Comparison of ENCODE assay signal across 7 mouse cellular contexts in the genomic region with DNA sequence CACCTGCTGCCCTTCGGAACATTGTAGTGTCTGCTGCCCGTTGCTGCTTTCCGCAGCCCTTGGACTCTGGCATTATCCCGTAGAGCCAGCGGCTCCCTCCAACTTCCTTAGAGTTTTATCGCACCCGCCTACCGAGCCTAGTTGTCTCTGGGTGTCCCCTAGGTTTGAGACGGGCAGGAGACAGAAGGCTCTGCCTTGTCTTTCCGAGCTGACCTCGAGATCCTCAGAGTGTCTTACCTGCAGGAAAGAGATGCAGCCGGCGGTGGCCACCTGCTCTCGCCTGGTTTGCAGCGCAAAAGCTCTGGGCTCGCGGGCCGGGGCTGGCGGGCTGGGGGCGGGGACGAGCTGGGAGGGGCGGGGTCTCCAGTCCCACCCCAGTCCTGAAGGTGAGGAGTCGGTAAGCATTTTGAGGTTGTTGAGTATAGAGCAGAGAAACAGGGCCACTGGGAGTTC. TPM values are rescaled to one million over a fixed set of nuclear protein-coding genes. Genes with fewer than 3 reads are reported as not detected.
DNase-seq lines count a peak whose midpoint lies in the region; ATAC-seq and TF ChIP-seq lines count a peak whose summit lies in the region.

A gene (minus strand): TSS at position 292 of the 453 bp plus-strand sequence.

- TF ChIP-seq POLR2A in thymus, adult 2 months (IDR thresholded peaks at IDR 0.05; ENCODE audit: control insufficient read depth, extremely low read depth, insufficient read depth, low read length, poor library complexity), result no peak

- ATAC-seq in hindbrain, embryonic 12.5 days (ENCODE audit: low FRiP score), result no peak
- no peak for ATAC-seq in liver, embryonic 16.5 days (ENCODE audit: low read depth)

- H3K4me2 ChIP-seq in hindbrain, embryonic 12.5 days (replicated peaks), result peak within 1 kb of the TSS; percentile 53
- peak within 1 kb of the TSS; percentile 48 for H3K4me2 ChIP-seq in liver, embryonic 16.5 days (ENCODE audit: low read depth, low read length)

- peaks cover 13% of the 10 kb centered on the region for H3K4me1 ChIP-seq in thymus, adult 2 months (replicated peaks; ENCODE audit: control insufficient read depth, insufficient read depth, low read length)
- H3K4me1 ChIP-seq in hindbrain, embryonic 12.5 days, result peaks cover 14% of the 10 kb centered on the region
- H3K4me1 ChIP-seq in liver, embryonic 16.5 days (ENCODE audit: control insufficient read depth, low read depth, low read length), result no peaks in the 10 kb centered on the region; the same call in none of the 2 replicates

- H3K27ac ChIP-seq in thymus, adult 2 months (ENCODE audit: control insufficient read depth, insufficient read depth, low read length), result no peak within 1 kb of the TSS
- H3K27ac ChIP-seq in hindbrain, embryonic 12.5 days, result no peak within 1 kb of the TSS
- no peak within 1 kb of the TSS for H3K27ac ChIP-seq in liver, embryonic 16.5 days (ENCODE audit: low read length)

- peak within 1 kb of the TSS; percentile 32 for H3K4me3 ChIP-seq in thymus, adult 2 months (ENCODE audit: control insufficient read depth, insufficient read depth, low read length)
- H3K4me3 ChIP-seq in hindbrain, embryonic 12.5 days, result peak within 1 kb of the TSS; percentile 24
- peak within 1 kb of the TSS; percentile 30 for H3K4me3 ChIP-seq in liver, embryonic 16.5 days (ENCODE audit: low read depth, low read length)

- H3K9ac ChIP-seq in hindbrain, embryonic 12.5 days, result peak within 1 kb of the TSS; percentile 15; the same call in 1 of the 2 replicates
- H3K9ac ChIP-seq in liver, embryonic 16.5 days (ENCODE audit: low read depth, low read length), result no peak within 1 kb of the TSS

- TF ChIP-seq CTCF in thymus, adult 2 months (IDR thresholded peaks at IDR 0.05; ENCODE audit: borderline replicate concordance, control insufficient read depth, extremely low read depth, insufficient read depth, low read length, poor library complexity), result no peak

- H3K27me3 ChIP-seq in thymus, adult 2 months (ENCODE audit: control insufficient read depth, insufficient read depth, low read length), result no peaks in the 10 kb centered on the region
- peaks cover 34% of the 10 kb centered on the region for H3K27me3 ChIP-seq in hindbrain, embryonic 12.5 days
- H3K27me3 ChIP-seq in liver, embryonic 16.5 days (ENCODE audit: control insufficient read depth, insufficient read depth, low read depth, low read length), result peaks cover 30% of the 10 kb centered on the region

- H3K36me3 ChIP-seq in thymus, adult 2 months (ENCODE audit: control insufficient read depth, insufficient read depth, low read length), result no peaks in the 10 kb centered on the region
- H3K36me3 ChIP-seq in hindbrain, embryonic 12.5 days, result no peaks in the 10 kb centered on the region
- H3K36me3 ChIP-seq in liver, embryonic 16.5 days (ENCODE audit: control insufficient read depth, insufficient read depth), result no peaks in the 10 kb centered on the region

- DNase-seq in thymus, adult 2 months, result peak; percentile 38
- no peak for DNase-seq in thymus, adult 18-20 months
- peak; percentile 74 for DNase-seq in thymus, postnatal 4 days
- no peak for DNase-seq in spleen, postnatal 10 days (ENCODE audit: low spot score in 2 of 2)
- DNase-seq in ovary, postnatal 10 days (ENCODE audit: low spot score), result no peak

- WGBS in thymus, adult 2 months, result 2% methylated on average over 23 of the region's 23 CpGs
- WGBS in hindbrain, embryonic 12.5 days, result 2% methylated on average over 23 of the region's 23 CpGs
- WGBS in liver, embryonic 16.5 days (ENCODE audit: insufficient replicate concordance), result 0% methylated on average over 23 of the region's 23 CpGs

- no peaks in the 10 kb centered on the region for H3K9me3 ChIP-seq in hindbrain, embryonic 12.5 days (replicated peaks)
- no peaks in the 10 kb centered on the region for H3K9me3 ChIP-seq in liver, embryonic 16.5 days (replicated peaks; ENCODE audit: control insufficient read depth, low read length)

RNA-seq across cellular contexts. Expression of the gene that starts here (rescaled TPM):
- polyA plus RNA-seq in thymus, adult 2 months (2012; rRNA removed), result 0.32 and 0.55 TPM in 2 replicates
- 0.53 and 0.74 TPM in 2 replicates for polyA plus RNA-seq in hindbrain, embryonic 12.5 days (2016; fragmentation: Nextera tagmentation; extraction: Ambion mirVana)
- 0.05 TPM in 1 of 2 replicates, not detected in the other for polyA plus RNA-seq in liver, embryonic 16.5 days (2015; fragmentation: Nextera tagmentation; extraction: Ambion mirVana)

Comparison
In these comparisons a context has a peak if more than half of its experiments do, and no peak if none do; other contexts are left out.
1. Peak in DNase-seq and H3K4me3 ChIP-seq in thymus, adult 2 months; RNA of the gene not detected or under 1 TPM.